Mouse (Mus musculus): ENCODE data around the gene Mtrex. TPM values are rescaled to one million over a fixed set of nuclear protein-coding genes. Genes with fewer than 3 reads are reported as not detected.

Gene Mtrex
- 96.0 TPM for polyA plus RNA-seq (2017; shearing (Covaris generic))

DNA sequence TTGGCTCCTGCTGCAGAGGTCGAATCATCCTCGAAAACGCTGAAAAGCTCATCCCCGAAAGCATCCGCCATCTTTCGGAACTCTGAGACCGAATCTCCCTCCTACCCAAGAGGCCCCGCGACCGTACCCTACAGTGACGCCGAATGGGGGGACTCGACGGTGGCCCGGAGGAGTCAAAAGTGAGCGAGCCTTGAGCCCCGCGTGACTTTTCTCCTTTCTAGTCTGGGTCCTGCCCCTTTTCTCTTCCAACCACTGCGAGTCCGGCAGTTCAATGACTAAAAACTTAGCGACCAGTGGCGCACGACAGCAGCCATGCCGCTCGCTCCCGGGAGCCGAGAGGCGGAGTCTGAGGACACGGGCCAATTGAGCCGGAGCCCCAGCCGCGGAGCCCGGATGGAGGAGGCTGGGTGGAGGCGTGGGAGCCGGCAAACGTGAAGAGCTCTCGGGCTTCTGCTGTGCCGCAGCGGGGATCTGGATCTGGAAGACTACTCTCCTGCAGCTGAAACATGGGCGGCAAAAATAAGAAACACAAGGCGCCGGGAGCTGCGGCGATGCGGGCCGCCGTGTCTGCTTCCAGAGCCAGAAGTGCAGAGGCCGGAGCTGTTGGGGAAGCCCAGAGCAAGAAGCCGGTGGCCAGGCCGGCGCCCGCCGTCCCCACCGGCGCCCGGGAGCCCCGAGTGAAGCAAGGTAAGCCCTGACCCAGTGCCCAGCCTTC, at the start of gene Mtrex, which contains the start of gene Dhx29:
Gene Mtrex (minus strand): TSS at position 112 of the 715 bp plus-strand sequence.
Gene Dhx29 (plus strand): TSS at position 168 of the 715 bp plus-strand sequence.

Other genes with a start within 250 kb of the Mtrex start
- gene Plpp1, start 126.6 kb downstream of the Mtrex start, polyA plus RNA-seq (2017; shearing (Covaris generic)) = 8.8 TPM
- 41.5 TPM for gene Dhx29, start 56 bp upstream of the Mtrex start, polyA plus RNA-seq (2017; shearing (Covaris generic))
- 0.22 TPM for gene Ccno, start 60.4 kb upstream of the Mtrex start, polyA plus RNA-seq (2017; shearing (Covaris generic))
- not detected for gene Mcidas, start 66.4 kb upstream of the Mtrex start, polyA plus RNA-seq (2017; shearing (Covaris generic))
- gene Cdc20b, start 107.7 kb upstream of the Mtrex start, polyA plus RNA-seq (2017; shearing (Covaris generic)) = not detected
- gene Gpx8, start 119.0 kb upstream of the Mtrex start, polyA plus RNA-seq (2017; shearing (Covaris generic)) = not detected
- 1.0 TPM for gene Gzma, start 173.6 kb upstream of the Mtrex start, polyA plus RNA-seq (2017; shearing (Covaris generic))

Measured in inflammation-experienced regulatory T-cells, adult 16 weeks (primary cell).